Mouse (Mus musculus): ENCODE measurements around the gene Il6ra.

DNA sequence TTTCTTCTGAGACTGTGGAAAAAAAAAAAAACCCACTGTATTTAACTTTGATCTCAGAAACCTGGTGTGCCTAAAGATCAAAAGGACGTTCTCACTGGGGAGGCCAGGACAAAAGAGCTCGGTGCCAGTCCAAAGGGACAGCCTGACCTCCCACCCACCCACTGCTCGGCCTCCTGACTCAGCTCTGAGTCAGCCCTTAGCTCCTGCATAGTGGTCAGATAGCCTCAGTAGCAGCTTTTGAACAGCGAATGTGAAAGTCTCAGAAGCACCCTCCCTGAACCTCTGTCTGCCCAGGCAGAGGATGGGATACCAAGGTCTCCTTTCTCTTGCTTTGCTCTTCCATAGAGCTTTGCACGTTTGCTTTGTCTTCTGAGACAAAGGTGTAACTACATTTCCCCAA, 16.4 kb downstream of the Il6ra start:
- TF ChIP-seq CTCF (IDR thresholded peaks at IDR 0.05; ENCODE audit: extremely low read depth, insufficient read depth, low read length), result no peak
- TF ChIP-seq POLR2A (IDR thresholded peaks at IDR 0.05; ENCODE audit: extremely low read depth, insufficient read depth, low read length), result no peak
